Mouse (Mus musculus) C2C12 (cell line): Measurements from ENCODE around the gene Clpb.

ENCODE experiments used
- CEBPB ChIP-seq: IDR thresholded peaks from one replicate; pipeline ENCODE4 v1.6.1; 2011; ENCODE audit warnings: low read depth, mild to moderate bottlenecking, control low read depth, moderate library complexity
- CTCF ChIP-seq: IDR thresholded peaks from one replicate; pipeline ENCODE4 v1.5.1; 2011; ENCODE audit not compliant: control insufficient read depth, insufficient read depth, insufficient read length
- MAX ChIP-seq: IDR thresholded peaks from one replicate; pipeline ENCODE4 v1.6.1; 2011; ENCODE audit warnings: mild to moderate bottlenecking, control low read depth
- MYOD1 ChIP-seq: IDR thresholded peaks from one replicate; pipeline ENCODE4 v1.6.1; 2011; ENCODE audit warnings: low read depth; ENCODE audit not compliant: control insufficient read depth, insufficient read length
- MYOG ChIP-seq: IDR thresholded peaks from one replicate; pipeline ENCODE4 v1.6.1; 2011; ENCODE audit not compliant: control insufficient read depth, insufficient read length; ENCODE audit errors: extremely low read depth
- USF1 ChIP-seq: IDR thresholded peaks from one replicate; pipeline ENCODE4 v1.6.1; 2011; ENCODE audit warnings: low read depth, mild to moderate bottlenecking, control low read depth, moderate library complexity

GRCm38 (mm10) chr7:101691863-101692262, 28.4 kb downstream of the Clpb start:
- no peak for TF ChIP-seq CTCF
- TF ChIP-seq USF1: no peak
- TF ChIP-seq CEBPB: no peak
- TF ChIP-seq MAX: no peak
- no peak for TF ChIP-seq MYOD1
- TF ChIP-seq MYOG: no peak
